Mouse (Mus musculus) limb, embryonic 15.5 days (tissue): Measurements from ENCODE around the gene Ephb2. TPM values are rescaled to one million over a fixed set of nuclear protein-coding genes. Genes with fewer than 3 reads are reported as not detected.
A peak's percentile ranks its signal among the peaks of the same experiment; 100 is the strongest.

Source experiments
- ATAC-seq: fragments of 200-750 bp; cut with Nextera tagmentation; 2 replicates; pipeline ENCODE4 v1.8.0; 2017; ENCODE audit warnings: low read depth, moderate TSS enrichment; ENCODE audit not compliant: insufficient number of reproducible peaks, low FRiP score, low TSS enrichment
- H3K27ac ChIP-seq: fragments of 300-500 bp; sonication (generic); 2 replicates; pipeline ENCODE4 v1.5.1; 2015; ENCODE audit warnings: moderate library complexity, mild to moderate bottlenecking, inconsistent platforms
- H3K27me3 ChIP-seq: fragments of 300-500 bp; sonication (generic); 2 replicates; pipeline ENCODE4 v1.6.1; 2015; ENCODE audit warnings: inconsistent platforms
- H3K36me3 ChIP-seq: fragments of 300-500 bp; sonication (generic); 2 replicates; pipeline ENCODE4 v1.6.1; 2015; ENCODE audit warnings: inconsistent platforms
- H3K4me1 ChIP-seq: fragments of 300-500 bp; sonication (generic); 2 replicates; pipeline ENCODE4 v1.6.1; 2015; ENCODE audit warnings: inconsistent platforms
- H3K4me2 ChIP-seq: fragments of 300-500 bp; sonication (generic); 2 replicates; pipeline ENCODE4 v1.6.1; 2015; ENCODE audit warnings: mild to moderate bottlenecking, inconsistent platforms
- H3K4me3 ChIP-seq: fragments of 300-500 bp; sonication (generic); 2 replicates; pipeline ENCODE4 v1.5.1; 2015; ENCODE audit warnings: mild to moderate bottlenecking, inconsistent platforms
- H3K9ac ChIP-seq: fragments of 300-500 bp; sonication (generic); 2 replicates; pipeline ENCODE4 v1.6.1; 2015; ENCODE audit warnings: inconsistent platforms
- H3K9me3 ChIP-seq: fragments of 300-500 bp; sonication (generic); 2 replicates; pipeline ENCODE4 v1.6.1; 2016; ENCODE audit warnings: inconsistent platforms
- WGBS: fragments of 180-500 bp; shearing (Covaris S2); methylation state at CpG from one replicate; pipeline ENCODE4 v1.1.7; 2015; 5-methylcytosine and 5-hydroxymethylcytosine counted together
- microRNA-seq: library from miRNA; unstranded; fragments of <30 nt; microRNA quantifications from one replicate; pipeline ENCODE4, GENCODE M21; 2016
- polyA plus RNA-seq: library from polyadenylated mRNA; unstranded; fragments of >200 nt; fragmentation: Nextera tagmentation; extraction: Ambion mirVana; gene quantifications from 2 replicates; pipeline ENCODE4 v1.2.1, GENCODE M21; 2015

Ephb2 gene
- polyA plus RNA-seq, 1 experiment from 2014 or later = 11.3 TPM

DNA sequence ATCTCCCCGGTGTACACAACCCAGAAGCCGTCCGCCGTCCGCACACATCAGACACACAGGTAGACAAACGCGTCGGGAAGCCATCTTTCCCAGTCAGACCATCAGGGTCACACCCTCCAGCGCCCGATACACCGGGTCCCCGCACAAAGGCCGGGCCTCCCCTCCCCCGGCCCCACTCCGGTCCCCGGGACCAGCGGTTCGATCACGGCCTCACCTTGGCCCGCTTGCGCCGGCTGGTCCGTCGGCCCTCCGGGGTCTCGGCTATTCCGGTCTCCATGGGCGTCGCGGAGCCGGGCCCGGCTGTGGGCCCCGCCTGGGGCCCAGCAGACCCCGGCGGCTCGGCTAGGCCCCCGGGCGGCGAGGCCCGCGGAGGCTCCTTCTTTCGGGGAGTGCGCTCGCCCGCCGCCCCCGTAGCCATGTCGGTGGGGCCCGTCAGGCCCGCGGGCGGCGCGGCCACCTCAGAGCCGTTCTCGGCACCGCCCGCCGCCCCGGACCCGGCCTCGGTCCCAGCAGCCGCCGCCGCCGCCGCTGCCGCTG lies 233.7 kb downstream of the Ephb2 start:
- Histone ChIP-seq H3K4me2 (peak overlapping the region; percentile 59), H3K9me3 (no peaks in the 10 kb centered on the region), H3K27me3 (no peaks in the 10 kb centered on the region), H3K4me3 (peak overlapping the region; percentile 99), H3K9ac (peak overlapping the region; percentile 98), H3K36me3 (0 out of 2 replicates have a peak, but pooled peaks cover 2% of the 10 kb centered on the region), H3K27ac (peak overlapping the region; percentile 94), H3K4me1 (peaks cover 10% of the 10 kb centered on the region)
- WGBS = under 1% methylated on average over 50 of the region's 68 CpGs
- ATAC-seq = peak; percentile 36; the same call in 1 of the 2 replicates

DNA sequence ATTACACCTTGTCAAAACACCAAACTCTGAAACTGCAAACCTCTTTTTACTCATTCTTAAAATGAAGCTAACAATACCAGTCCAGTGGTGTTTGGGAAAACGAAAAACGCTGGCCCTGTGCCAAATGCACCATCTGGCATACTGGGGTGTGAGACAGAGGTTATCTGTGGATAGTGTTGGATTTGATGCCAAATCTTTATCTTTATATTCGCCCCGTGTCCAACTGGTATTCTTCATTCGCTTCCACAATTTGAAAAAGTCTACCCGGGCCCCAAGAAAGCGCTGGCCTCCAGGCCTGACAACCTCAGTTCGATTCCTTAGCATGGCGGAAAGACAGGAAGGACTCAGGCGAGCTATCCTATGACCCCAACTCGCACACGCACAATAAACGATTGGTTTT lies 234.3 kb downstream of the Ephb2 start:
- Histone ChIP-seq H3K4me2 (peak overlapping the region; percentile 59), H3K27me3 (no peaks in the 10 kb centered on the region), H3K4me1 (peaks cover 10% of the 10 kb centered on the region), H3K27ac (peak overlapping the region; percentile 94), H3K9ac (peak overlapping the region; percentile 98), H3K4me3 (peak overlapping the region; percentile 99), H3K9me3 (no peaks in the 10 kb centered on the region), H3K36me3 (0 out of 2 replicates have a peak, but pooled peaks cover 2% of the 10 kb centered on the region)
- no peak for ATAC-seq
- WGBS = under 1% methylated on average over 13 of the region's 13 CpGs

DNA sequence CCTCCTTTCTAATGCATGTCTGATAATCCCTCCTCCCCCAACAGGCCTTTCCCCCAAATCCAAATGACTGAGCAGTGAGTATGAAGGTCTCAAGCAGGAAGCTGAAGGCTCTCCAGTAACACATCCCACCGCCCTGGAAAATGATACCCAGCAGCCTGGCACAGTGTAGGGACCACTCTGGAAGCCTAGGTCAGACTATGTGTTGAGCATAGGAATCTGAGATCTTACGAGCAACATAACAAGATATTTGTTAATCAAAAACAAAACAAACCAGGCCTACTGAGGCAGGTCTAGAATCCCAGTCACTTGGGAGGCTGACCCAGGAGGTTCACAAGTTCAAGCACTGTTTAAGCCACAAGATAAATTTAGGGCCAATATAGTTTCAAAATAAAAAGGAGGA lies 235.3 kb downstream of the Ephb2 start:
- Histone ChIP-seq H3K4me3 (peak overlapping the region; percentile 99), H3K9ac (no peak overlapping the region), H3K27ac (no peak overlapping the region), H3K9me3 (no peaks in the 10 kb centered on the region), H3K4me1 (peaks cover 10% of the 10 kb centered on the region), H3K27me3 (no peaks in the 10 kb centered on the region), H3K36me3 (0 out of 2 replicates have a peak, but pooled peaks cover 2% of the 10 kb centered on the region), H3K4me2 (peak overlapping the region; percentile 59)
- ATAC-seq = no peak
- WGBS = 92% methylated on average over 2 of the region's 2 CpGs

DNA sequence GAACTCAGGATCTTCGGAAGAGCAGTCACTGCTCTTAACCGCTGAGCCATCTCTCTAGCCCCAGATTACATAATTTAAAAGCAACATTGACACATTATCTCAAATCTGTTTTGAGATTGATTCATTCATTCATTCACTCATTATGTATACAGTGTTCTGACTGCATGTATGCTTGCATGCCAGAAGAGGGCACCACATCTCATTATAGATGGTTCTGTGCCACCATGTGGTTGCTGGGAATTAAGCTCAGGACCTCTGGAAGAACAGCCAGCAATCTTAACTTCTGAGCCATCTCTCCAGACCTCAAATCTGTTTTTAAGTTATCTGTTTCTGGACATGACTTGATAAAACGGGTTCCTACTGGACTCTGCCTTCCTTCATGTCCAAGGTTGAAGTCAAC lies 235.9 kb downstream of the Ephb2 start:
- Histone ChIP-seq H3K27me3 (no peaks in the 10 kb centered on the region), H3K36me3 (0 out of 2 replicates have a peak, but pooled peaks cover 2% of the 10 kb centered on the region), H3K27ac (no peak overlapping the region), H3K4me3 (no peak overlapping the region), H3K9ac (no peak overlapping the region), H3K4me1 (peaks cover 10% of the 10 kb centered on the region), H3K4me2 (no peak overlapping the region), H3K9me3 (no peaks in the 10 kb centered on the region)
- ATAC-seq = no peak
- WGBS = 96% methylated on average over 3 of the region's 3 CpGs

DNA sequence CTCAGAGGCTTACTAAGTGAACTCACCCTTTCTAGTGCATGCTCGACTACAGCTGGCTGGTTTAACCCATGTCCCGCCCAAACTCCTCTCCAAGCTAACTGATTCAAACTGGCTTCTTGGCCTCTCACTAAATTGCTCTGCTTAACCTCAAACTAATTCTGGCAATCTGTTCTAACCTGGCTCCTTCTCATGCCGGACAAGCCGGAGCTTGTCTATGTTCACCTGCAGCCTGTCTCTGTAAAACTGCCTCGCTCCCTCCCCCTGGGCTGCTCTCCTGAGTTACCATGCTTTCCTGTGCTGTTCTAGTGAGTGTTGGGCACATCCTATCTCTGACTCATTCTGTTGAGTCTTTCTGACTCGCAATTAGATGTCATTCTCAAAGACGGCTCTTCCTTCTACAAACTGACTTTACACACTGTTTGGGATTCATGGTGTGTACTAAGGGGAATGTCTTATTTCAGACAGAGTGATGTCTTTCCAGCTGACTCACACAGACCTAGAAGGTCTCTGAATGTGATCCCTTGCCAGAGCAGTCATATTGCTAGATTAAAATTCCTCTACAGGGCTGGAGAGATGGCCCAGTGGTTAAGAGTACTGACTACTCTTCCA lies 237.4 kb downstream of the Ephb2 start:
- H3K4me3 ChIP-seq = no peak overlapping the region
- 86% methylated on average over 7 of the region's 7 CpGs for WGBS
- ATAC-seq = no peak

More for the DNA sequence above, 237.4 kb downstream of the Ephb2 start:
- Histone ChIP-seq H3K27me3 (no peaks in the 10 kb centered on the region), H3K4me2 (no peak overlapping the region), H3K27ac (no peak overlapping the region), H3K4me1 (peaks cover 19% of the 10 kb centered on the region), H3K9me3 (no peaks in the 10 kb centered on the region), H3K36me3 (0 out of 2 replicates have a peak, but pooled peaks cover 2% of the 10 kb centered on the region), H3K9ac (no peak overlapping the region)

Small RNAs within 50 kb of the gene (microRNA-seq; reads per million reads assigned to microRNA genes)
- gene Gm22180 = not detected

Other genes starting within 250 kb of the Ephb2 start
- 26.8 and 34.8 TPM in 2 replicates for gene Kdm1a, start 233.3 kb downstream of the Ephb2 start, polyA plus RNA-seq
- not detected in 2 replicates for gene Tex46, start 225.6 kb downstream of the Ephb2 start, polyA plus RNA-seq
- not detected in 2 replicates for gene Lactbl1, start 213.4 kb downstream of the Ephb2 start, polyA plus RNA-seq
- 75.5 and 83.3 TPM in 2 replicates for gene C1qb, start 50.2 kb upstream of the Ephb2 start, polyA plus RNA-seq
- gene C1qc, start 57.1 kb upstream of the Ephb2 start, polyA plus RNA-seq = 34.8 and 47.1 TPM in 2 replicates
- gene C1qa, start 62.8 kb upstream of the Ephb2 start, polyA plus RNA-seq = 46.1 and 53.7 TPM in 2 replicates
- gene Epha8, start 120.8 kb upstream of the Ephb2 start, polyA plus RNA-seq = 2.2 and 2.5 TPM in 2 replicates
- 3.7 and 3.9 TPM in 2 replicates for gene Zbtb40, start 212.8 kb upstream of the Ephb2 start, polyA plus RNA-seq